In the genomic region with DNA sequence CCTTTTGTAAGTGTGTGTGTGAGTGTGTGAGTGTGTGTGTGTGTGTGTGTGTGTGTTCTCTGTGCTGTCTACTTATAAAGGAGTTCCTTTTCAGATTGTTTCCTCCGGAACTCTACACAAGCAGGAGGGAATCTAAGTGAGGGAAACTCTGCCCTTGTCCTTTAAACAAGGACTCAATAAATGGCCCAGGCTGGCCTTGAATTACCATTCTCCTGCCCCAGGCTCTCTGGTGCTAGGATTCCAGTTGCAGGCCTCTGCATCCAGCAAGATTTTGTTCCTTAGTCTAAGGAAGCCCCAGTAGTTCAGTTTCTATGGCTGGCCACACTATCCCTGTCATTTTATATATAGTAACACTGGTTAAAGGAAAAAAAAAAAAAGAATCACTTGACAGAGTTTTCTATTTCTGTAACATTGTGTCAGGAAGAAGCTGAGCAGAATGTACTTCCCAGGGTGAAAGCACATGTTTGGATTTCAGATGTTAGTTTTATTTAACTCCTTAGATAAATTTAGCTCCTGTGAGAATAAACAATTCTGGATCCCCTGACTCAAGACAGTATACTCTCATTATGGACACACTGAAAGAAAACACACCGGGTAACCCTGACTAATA, we compare ENCODE assay signal across 8 mouse cellular contexts. TPM values are rescaled to one million over a fixed set of nuclear protein-coding genes. Genes with fewer than 3 reads are reported as not detected.
DNase-seq lines count a peak whose midpoint lies in the region; ATAC-seq and TF ChIP-seq lines count a peak whose summit lies in the region.

No protein-coding gene starts in this region.

- H3K4me1 ChIP-seq in liver, embryonic 11.5 days (replicated peaks; ENCODE audit: control insufficient read depth, insufficient read depth, low read length), result peaks cover 25% of the 10 kb centered on the region
- H3K4me1 ChIP-seq in forebrain, embryonic 10.5 days, result peaks cover 17% of the 10 kb centered on the region
- peaks cover 5% of the 10 kb centered on the region; the same call in 1 of the 2 replicates for H3K4me1 ChIP-seq in intestine, postnatal 0 days (replicated peaks; ENCODE audit: control insufficient read depth, insufficient read depth, low read length)

- WGBS in liver, embryonic 11.5 days, result 38% methylated on average over 2 of the region's 2 CpGs
- 61% methylated on average over 2 of the region's 2 CpGs for WGBS in forebrain, embryonic 10.5 days
- 19% methylated on average over 2 of the region's 2 CpGs for WGBS in intestine, postnatal 0 days

- no peaks in the 10 kb centered on the region for H3K9me3 ChIP-seq in liver, embryonic 11.5 days (ENCODE audit: control insufficient read depth, low read length)
- no peaks in the 10 kb centered on the region for H3K9me3 ChIP-seq in forebrain, embryonic 10.5 days
- no peaks in the 10 kb centered on the region for H3K9me3 ChIP-seq in intestine, postnatal 0 days (ENCODE audit: control insufficient read depth)

- peak overlapping the region; percentile 75 for H3K4me3 ChIP-seq in liver, embryonic 11.5 days (ENCODE audit: low read depth, low read length)
- peak overlapping the region; percentile 79 for H3K4me3 ChIP-seq in forebrain, embryonic 10.5 days
- peak overlapping the region; percentile 74 for H3K4me3 ChIP-seq in intestine, postnatal 0 days (ENCODE audit: low read depth, low read length)

- peak overlapping the region; percentile 64 for H3K4me2 ChIP-seq in liver, embryonic 11.5 days
- peak overlapping the region; percentile 87 for H3K4me2 ChIP-seq in intestine, postnatal 0 days (replicated peaks; ENCODE audit: low read depth)

- ATAC-seq in liver, embryonic 11.5 days (replicated peaks; ENCODE audit: low FRiP score), result no peak
- ATAC-seq in intestine, postnatal 0 days, result no peak

- peak overlapping the region; percentile 73 for H3K27ac ChIP-seq in liver, embryonic 11.5 days (ENCODE audit: low read depth, low read length)
- peak overlapping the region; percentile 96; the same call in 1 of the 2 replicates for H3K27ac ChIP-seq in forebrain, embryonic 10.5 days
- H3K27ac ChIP-seq in intestine, postnatal 0 days (ENCODE audit: low read depth, low read length), result peak overlapping the region; percentile 83

- peak overlapping the region; percentile 84 for H3K9ac ChIP-seq in liver, embryonic 11.5 days (ENCODE audit: low read depth, low read length)
- peak overlapping the region; percentile 54 for H3K9ac ChIP-seq in intestine, postnatal 0 days (ENCODE audit: low read depth, low read length)

- no peak for TF ChIP-seq CTCF in intestine, postnatal 0 days (IDR thresholded peaks at IDR 0.05; ENCODE audit: low read depth)

- H3K27me3 ChIP-seq in liver, embryonic 11.5 days (replicated peaks; ENCODE audit: control insufficient read depth, insufficient read depth, low read length), result no peaks in the 10 kb centered on the region
- peaks cover 47% of the 10 kb centered on the region for H3K27me3 ChIP-seq in forebrain, embryonic 10.5 days (ENCODE audit: poor library complexity, severe bottlenecking)
- no peaks in the 10 kb centered on the region for H3K27me3 ChIP-seq in intestine, postnatal 0 days (replicated peaks; ENCODE audit: control insufficient read depth, insufficient read depth, low read length)

- no peaks in the 10 kb centered on the region for H3K36me3 ChIP-seq in liver, embryonic 11.5 days (ENCODE audit: control insufficient read depth, insufficient read depth, low read length)
- no peaks in the 10 kb centered on the region for H3K36me3 ChIP-seq in forebrain, embryonic 10.5 days (replicated peaks)
- H3K36me3 ChIP-seq in intestine, postnatal 0 days (ENCODE audit: control insufficient read depth, insufficient read depth), result no peaks in the 10 kb centered on the region

- no peak for DNase-seq in liver, embryonic 11.5 days (ENCODE audit: low spot score)
- DNase-seq in liver, result no peak
- no peak for DNase-seq in forebrain, embryonic 10.5 days (ENCODE audit: extremely low spot score, low spot score)
- peak; percentile 59 for DNase-seq in skeletal muscle tissue, adult 2 months (ENCODE audit: low read depth, low spot score)
- no peak for DNase-seq in cerebellum, postnatal 10 days
- no peak for DNase-seq in urinary bladder, postnatal 25 days (ENCODE audit: low spot score)
- no peak for DNase-seq in frontal cortex, postnatal 36 days (ENCODE audit: low spot score in 2 of 2)

RNA-seq across cellular contexts. Expression of gene Mgst3, which starts 1.5 kb away (rescaled TPM):
- polyA plus RNA-seq in liver, embryonic 11.5 days (2014; fragmentation: Nextera tagmentation; extraction: Ambion mirVana), result 242 and 253 TPM in 2 replicates
- polyA plus RNA-seq in forebrain, embryonic 10.5 days (2016; fragmentation: Nextera tagmentation; extraction: Ambion mirVana), result 55.6 and 60.3 TPM in 2 replicates
- 305 and 323 TPM in 2 replicates for polyA plus RNA-seq in intestine, postnatal 0 days (2015; fragmentation: Nextera tagmentation; extraction: Ambion mirVana)

RNA-seq across cellular contexts. Expression of gene Aldh9a1, which starts 42.3 kb away (rescaled TPM):
- 112 and 129 TPM in 2 replicates for polyA plus RNA-seq in liver, embryonic 11.5 days (2014; fragmentation: Nextera tagmentation; extraction: Ambion mirVana)
- polyA plus RNA-seq in forebrain, embryonic 10.5 days (2016; fragmentation: Nextera tagmentation; extraction: Ambion mirVana), result 52.5 and 53.6 TPM in 2 replicates
- polyA plus RNA-seq in intestine, postnatal 0 days (2015; fragmentation: Nextera tagmentation; extraction: Ambion mirVana), result 185 and 214 TPM in 2 replicates
